Mouse (Mus musculus): ENCODE results near the gene Stfa3.

DNA sequence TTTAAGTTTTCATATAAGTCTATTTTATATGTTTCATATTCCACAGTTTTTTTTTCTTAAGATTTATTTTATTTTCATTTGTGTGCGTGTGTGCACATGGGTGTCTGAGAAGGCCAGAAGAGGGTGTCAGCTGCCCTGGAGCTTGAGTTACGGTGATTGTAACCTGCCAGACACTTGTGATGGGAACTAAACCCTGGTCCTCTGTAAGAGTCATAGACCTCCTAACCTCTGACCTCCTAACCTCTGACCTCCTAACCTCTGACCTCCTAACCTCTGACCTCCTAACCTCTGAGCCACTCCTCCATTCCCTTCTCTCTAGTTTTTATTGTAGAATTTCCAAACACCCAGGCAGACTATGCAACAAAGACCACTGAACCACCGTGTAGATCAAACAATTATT lies 20.3 kb upstream of the Stfa3 start:
- TF ChIP-seq CTCF (IDR thresholded peaks at IDR 0.05; ENCODE audit: low read depth), result no peak
- no peak for TF ChIP-seq EP300 (IDR thresholded peaks at IDR 0.05; ENCODE audit: low read depth)
